Mouse (Mus musculus): ENCODE results near the gene Lhx1.

- TF ChIP-seq POLR2A (IDR thresholded peaks at IDR 0.05; ENCODE audit: borderline replicate concordance, extremely low read depth, low read depth, low read length) (no peak), CTCF (IDR thresholded peaks at IDR 0.05; ENCODE audit: insufficient read depth, low read length) (no peak)
Measured at GRCm38 (mm10) chr11:84566691-84567090, 41.4 kb upstream of the Lhx1 start.

Measured in lung, adult 2 months (tissue).